Mouse (Mus musculus): Measurements from ENCODE around the gene Ncoa7. TPM values are rescaled to one million over a fixed set of nuclear protein-coding genes. Genes with fewer than 3 reads are reported as not detected.
"Not testable (repeated sequence)": the region's sequence is repeated elsewhere in the genome, so short reads cannot be mapped to it uniquely, and the experiment has no call there.

The Ncoa7 gene
- polyA plus RNA-seq, 1 experiment, result 35.6 TPM

- no peaks in the 10 kb centered on the region for H3K4me1 ChIP-seq (ENCODE audit: control insufficient read depth, insufficient read depth, low read length)
- no peak overlapping the region for H3K4me3 ChIP-seq (replicated peaks; ENCODE audit: control insufficient read depth, low read depth, low read length)
- no peak overlapping the region for H3K27ac ChIP-seq (ENCODE audit: control insufficient read depth, insufficient read depth, low read depth, low read length, poor library complexity)
- 13% methylated on average over 6 of the region's 6 CpGs for WGBS
- TF ChIP-seq CTCF (IDR thresholded peaks at IDR 0.05; ENCODE audit: control insufficient read depth, insufficient read depth, low read length) (no peak), POLR2A (IDR thresholded peaks at IDR 0.05; ENCODE audit: borderline replicate concordance, control insufficient read depth, low read depth, low read length) (no peak)
Observed at GRCm38 (mm10) chr10:30660564-30661328, 142.4 kb downstream of the Ncoa7 start.

DNA sequence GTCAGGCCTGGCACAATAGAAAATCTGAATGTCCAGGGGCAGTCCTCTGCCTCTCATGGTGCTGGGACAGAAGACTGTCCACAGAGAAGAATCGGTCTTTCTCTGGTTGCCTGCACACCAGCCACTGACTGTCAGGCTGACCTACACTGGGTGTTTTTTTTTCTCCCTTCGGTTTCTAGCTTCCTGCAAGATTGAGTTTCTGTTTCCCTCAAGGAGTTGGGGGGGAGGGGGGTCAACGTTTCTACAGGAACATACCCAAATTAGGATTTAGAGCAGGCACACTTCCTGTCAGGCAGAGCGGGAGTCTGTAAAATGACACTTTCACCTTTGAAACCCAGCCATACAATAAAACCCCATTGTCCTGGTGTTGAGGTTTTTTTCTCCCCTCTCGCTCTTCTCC is 147.5 kb downstream of the Ncoa7 start:
- TF ChIP-seq POLR2A (IDR thresholded peaks at IDR 0.05; ENCODE audit: borderline replicate concordance, control insufficient read depth, low read depth, low read length) (no peak), CTCF (IDR thresholded peaks at IDR 0.05; ENCODE audit: control insufficient read depth, insufficient read depth, low read length) (no peak)
- Histone ChIP-seq H3K27ac (ENCODE audit: control insufficient read depth, insufficient read depth, low read depth, low read length, poor library complexity) (no peak overlapping the region), H3K4me3 (replicated peaks; ENCODE audit: control insufficient read depth, low read depth, low read length) (peak overlapping the region; percentile 49), H3K4me1 (ENCODE audit: control insufficient read depth, insufficient read depth, low read length) (no peaks in the 10 kb centered on the region; the same call in 1 of the 2 replicates)
- 3% methylated on average over 5 of the region's 5 CpGs for WGBS

- Histone ChIP-seq H3K4me1 (ENCODE audit: control insufficient read depth, insufficient read depth, low read length) (no peaks in the 10 kb centered on the region; the same call in 1 of the 2 replicates), H3K4me3 (replicated peaks; ENCODE audit: control insufficient read depth, low read depth, low read length) (no peak overlapping the region), H3K27ac (ENCODE audit: control insufficient read depth, insufficient read depth, low read depth, low read length, poor library complexity) (no peak overlapping the region)
- TF ChIP-seq CTCF (IDR thresholded peaks at IDR 0.05; ENCODE audit: control insufficient read depth, insufficient read depth, low read length), result no peak
- TF ChIP-seq POLR2A (IDR thresholded peaks at IDR 0.05; ENCODE audit: borderline replicate concordance, control insufficient read depth, low read depth, low read length), result no peak
- 92% methylated on average over 2 of the region's 2 CpGs for WGBS
Observed at GRCm38 (mm10) chr10:30647681-30648080, 155.4 kb downstream of the Ncoa7 start.

- Histone ChIP-seq H3K4me3 (replicated peaks; ENCODE audit: control insufficient read depth, low read depth, low read length) (no peak overlapping the region), H3K27ac (ENCODE audit: control insufficient read depth, insufficient read depth, low read depth, low read length, poor library complexity) (no peak overlapping the region), H3K4me1 (ENCODE audit: control insufficient read depth, insufficient read depth, low read length) (no peaks in the 10 kb centered on the region)
- 73% methylated on average over 3 of the region's 3 CpGs for WGBS
- TF ChIP-seq CTCF (IDR thresholded peaks at IDR 0.05; ENCODE audit: control insufficient read depth, insufficient read depth, low read length) (no peak), POLR2A (IDR thresholded peaks at IDR 0.05; ENCODE audit: borderline replicate concordance, control insufficient read depth, low read depth, low read length) (no peak)
Observed at GRCm38 (mm10) chr10:30638216-30638615, 164.9 kb downstream of the Ncoa7 start.

- WGBS, result 88% methylated on average over 1 of the region's 1 CpGs
Observed at GRCm38 (mm10) chr10:30636474-30637154, 166.5 kb downstream of the Ncoa7 start.

DNA sequence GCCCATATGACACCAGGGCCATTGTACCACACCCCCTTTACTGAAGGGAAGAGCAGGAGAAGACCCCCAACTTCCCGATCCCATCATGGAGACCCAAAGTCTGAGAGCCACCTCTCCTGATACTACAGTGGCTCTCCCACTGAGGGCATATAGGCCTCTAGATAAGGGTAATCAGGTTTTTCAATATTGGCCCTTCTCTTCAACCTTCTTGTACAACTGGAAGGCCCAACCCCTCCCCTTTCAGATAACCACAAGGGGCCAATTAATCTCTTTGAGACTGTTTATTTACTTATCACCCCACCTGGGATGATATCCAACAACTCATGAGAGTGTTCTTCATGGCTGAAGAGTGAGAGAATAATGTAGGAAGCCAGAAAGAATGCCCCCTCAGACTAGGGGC is 170.4 kb downstream of the Ncoa7 start:
- Histone ChIP-seq H3K27ac (ENCODE audit: control insufficient read depth, insufficient read depth, low read depth, low read length, poor library complexity) (no peak overlapping the region), H3K4me3 (replicated peaks; ENCODE audit: control insufficient read depth, low read depth, low read length) (no peak overlapping the region), H3K4me1 (ENCODE audit: control insufficient read depth, insufficient read depth, low read length) (no peaks in the 10 kb centered on the region)
- 63% methylated on average over 1 of the region's 1 CpGs for WGBS
- TF ChIP-seq POLR2A (IDR thresholded peaks at IDR 0.05; ENCODE audit: borderline replicate concordance, control insufficient read depth, low read depth, low read length) (no peak), CTCF (IDR thresholded peaks at IDR 0.05; ENCODE audit: control insufficient read depth, insufficient read depth, low read length) (no peak)

More at GRCm38 (mm10) chr10:30636474-30637154, 166.5 kb downstream of the Ncoa7 start:
- not testable (repeated sequence) for H3K27ac ChIP-seq (ENCODE audit: control insufficient read depth, insufficient read depth, low read depth, low read length, poor library complexity); H3K4me1 ChIP-seq (ENCODE audit: control insufficient read depth, insufficient read depth, low read length); H3K4me3 ChIP-seq (replicated peaks; ENCODE audit: control insufficient read depth, low read depth, low read length)

DNA sequence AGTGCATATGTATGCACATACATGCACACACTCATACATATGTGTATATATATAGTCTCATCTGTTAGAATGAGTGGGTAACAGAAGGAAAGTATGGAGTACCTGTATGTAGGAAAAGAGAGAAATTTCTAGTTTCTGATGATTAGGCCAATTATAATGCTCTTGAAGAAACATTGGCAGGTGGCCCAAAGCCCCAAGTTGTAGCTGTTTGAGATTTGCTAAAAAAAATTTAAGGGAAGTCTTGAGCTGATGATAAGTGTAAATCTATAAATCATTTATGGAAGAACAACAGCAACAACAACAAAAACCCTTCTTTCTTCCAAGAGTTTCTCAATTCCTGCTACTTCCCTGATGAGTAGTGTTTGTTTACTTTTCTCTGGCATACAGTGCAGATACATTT is 173.1 kb downstream of the Ncoa7 start:
- H3K4me3 ChIP-seq (replicated peaks; ENCODE audit: control insufficient read depth, low read depth, low read length), result no peak overlapping the region
- no peak overlapping the region for H3K27ac ChIP-seq (ENCODE audit: control insufficient read depth, insufficient read depth, low read depth, low read length, poor library complexity)
- TF ChIP-seq CTCF (IDR thresholded peaks at IDR 0.05; ENCODE audit: control insufficient read depth, insufficient read depth, low read length) (no peak), POLR2A (IDR thresholded peaks at IDR 0.05; ENCODE audit: borderline replicate concordance, control insufficient read depth, low read depth, low read length) (no peak)
- H3K4me1 ChIP-seq (ENCODE audit: control insufficient read depth, insufficient read depth, low read length), result no peaks in the 10 kb centered on the region

DNA sequence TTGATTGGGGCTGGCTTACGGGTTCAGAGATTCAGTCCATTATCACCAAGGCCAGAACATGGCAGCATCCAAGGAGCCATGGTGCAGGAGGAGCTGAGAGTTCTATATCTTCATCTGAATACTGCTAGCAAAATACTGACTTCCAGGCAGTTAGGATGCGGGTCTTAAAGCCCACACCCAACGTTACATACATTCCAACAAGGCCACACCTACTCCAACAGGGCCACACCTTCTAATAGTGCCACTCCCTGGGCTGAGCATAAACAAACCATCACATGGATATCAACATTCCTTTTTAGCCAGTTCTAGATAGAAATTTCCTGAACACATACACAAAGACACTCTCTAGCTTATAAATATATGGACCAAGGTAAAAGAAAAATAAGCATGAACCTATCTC is 173.6 kb downstream of the Ncoa7 start, which contains the start of gene Hint3:
Gene Hint3 (minus strand): TSS at position 120 of the 400 bp plus-strand sequence.
- H3K4me1 ChIP-seq (ENCODE audit: control insufficient read depth, insufficient read depth, low read length), result no peaks in the 10 kb centered on the region
- no peak within 1 kb of the TSS for H3K27ac ChIP-seq (ENCODE audit: control insufficient read depth, insufficient read depth, low read depth, low read length, poor library complexity)
- H3K4me3 ChIP-seq (replicated peaks; ENCODE audit: control insufficient read depth, low read depth, low read length), result no peak within 1 kb of the TSS
- WGBS, result 74% methylated on average over 3 of the region's 3 CpGs
- TF ChIP-seq CTCF (IDR thresholded peaks at IDR 0.05; ENCODE audit: control insufficient read depth, insufficient read depth, low read length), result no peak
- TF ChIP-seq POLR2A (IDR thresholded peaks at IDR 0.05; ENCODE audit: borderline replicate concordance, control insufficient read depth, low read depth, low read length), result no peak

DNA sequence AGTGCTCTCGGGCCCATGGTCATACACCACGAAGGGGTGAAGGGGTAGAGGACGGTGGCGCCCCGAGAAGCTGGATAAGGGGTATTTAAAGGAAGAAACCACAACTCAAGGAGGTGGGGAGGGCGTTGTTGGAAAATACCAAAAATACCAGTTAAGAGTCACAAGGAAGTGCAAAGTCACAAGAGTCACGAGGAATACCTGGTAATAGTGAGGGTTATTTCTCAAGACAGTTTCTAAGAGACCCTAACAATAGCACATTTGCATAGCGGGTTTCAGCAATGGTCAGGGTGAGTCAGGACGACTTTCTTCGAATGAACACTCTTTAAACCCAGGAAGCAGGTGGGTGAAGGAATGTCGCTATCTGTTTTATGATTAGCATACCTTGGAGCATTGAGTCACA is 174.7 kb downstream of the Ncoa7 start:
- not testable (repeated sequence) for H3K4me3 ChIP-seq (replicated peaks; ENCODE audit: control insufficient read depth, low read depth, low read length); H3K4me1 ChIP-seq (ENCODE audit: control insufficient read depth, insufficient read depth, low read length); H3K27ac ChIP-seq (ENCODE audit: control insufficient read depth, insufficient read depth, low read depth, low read length, poor library complexity)
- 84% methylated on average over 11 of the region's 11 CpGs for WGBS

Measured in bone marrow, adult 2 months (tissue).